Mouse (Mus musculus): Measurements from ENCODE around the gene Krt33b.

Gene Krt33b

DNA sequence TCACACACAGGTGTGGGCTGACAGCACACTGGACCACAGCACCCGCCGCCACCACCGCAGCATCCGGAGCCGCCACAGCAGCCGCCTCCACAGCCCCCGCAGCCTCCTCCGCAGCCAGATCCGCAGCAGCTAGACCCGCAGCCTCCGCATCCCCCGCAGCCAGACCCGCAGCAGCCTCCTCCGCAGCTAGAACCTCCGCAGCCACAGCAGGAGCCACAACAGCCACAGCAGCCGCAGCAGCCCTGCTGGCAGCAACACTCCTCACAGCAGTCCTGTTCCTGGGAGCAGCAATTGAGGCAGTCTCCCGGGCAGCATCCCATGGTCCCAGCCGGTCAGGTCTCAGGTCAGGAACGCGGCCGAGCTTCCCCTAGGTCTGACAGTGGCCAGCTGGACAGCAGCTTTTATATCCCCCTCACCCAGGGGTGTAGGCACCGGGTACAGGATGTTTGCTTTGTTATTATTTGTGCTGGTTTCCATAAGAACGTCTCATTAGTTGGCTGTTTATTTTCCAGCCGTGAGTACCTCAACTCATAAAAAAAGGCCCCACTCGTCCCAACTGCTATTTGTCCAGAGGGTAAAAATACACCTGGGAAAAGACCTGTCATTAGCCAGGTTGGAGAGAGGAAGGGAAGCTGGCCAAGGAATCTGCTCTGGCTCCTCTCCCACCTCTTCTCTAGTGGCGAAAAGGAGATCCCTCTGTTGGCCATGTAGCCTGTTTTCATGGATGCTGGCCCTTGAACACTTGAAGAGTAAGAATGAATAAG lies 35.9 kb downstream of the Krt33b start, which contains the start of gene Krtap17-1:
Gene Krtap17-1 (minus strand): TSS at position 375 of the 764 bp plus-strand sequence.
- no peak for DNase-seq (ENCODE audit: low read depth, low spot score)

DNA sequence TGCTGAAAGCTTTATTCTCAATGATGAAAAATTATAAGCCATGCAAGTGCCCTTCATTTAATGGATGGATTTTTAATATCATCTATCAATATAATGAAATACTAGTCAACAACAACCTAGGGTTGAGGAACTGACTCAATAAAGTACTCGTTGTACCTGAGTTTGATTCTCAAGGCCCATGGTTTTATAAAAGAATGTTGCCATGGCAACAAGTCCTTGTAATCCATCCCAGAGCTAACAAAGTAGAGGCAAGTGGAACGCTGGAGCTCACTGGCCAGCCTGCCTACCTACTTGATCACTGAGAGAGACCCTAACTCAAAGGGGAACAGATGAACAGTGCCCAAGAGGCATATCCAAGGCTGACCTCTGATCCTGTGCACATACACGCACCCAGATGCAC lies 39.1 kb downstream of the Krt33b start:
- no peak for DNase-seq (ENCODE audit: low read depth, low spot score)

DNA sequence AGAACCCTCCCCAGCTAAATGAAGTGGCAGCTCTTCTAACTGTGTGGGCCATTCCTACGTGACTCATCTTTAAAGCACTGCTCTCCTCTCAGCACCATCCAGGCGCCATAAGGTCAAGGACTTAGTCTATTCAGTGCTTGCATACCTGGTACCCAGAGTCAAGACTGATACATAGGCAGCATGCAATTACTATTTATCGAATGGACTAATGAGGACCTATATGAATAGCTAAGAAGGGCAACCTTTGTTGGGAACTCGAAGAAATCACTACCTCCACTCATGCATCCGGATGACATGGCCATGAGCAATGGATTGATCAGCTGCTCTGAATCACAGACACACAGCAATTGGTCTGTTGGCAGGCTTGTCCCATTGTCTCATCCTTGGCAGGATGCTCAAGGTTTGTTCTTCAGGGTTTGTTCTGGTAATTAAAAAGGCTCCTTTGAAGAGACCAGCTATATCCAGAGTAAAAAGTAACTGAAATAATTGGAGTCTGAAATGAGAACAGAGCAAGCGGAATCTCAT lies 39.7 kb downstream of the Krt33b start:
- DNase-seq (ENCODE audit: low read depth, low spot score) = no peak

DNA sequence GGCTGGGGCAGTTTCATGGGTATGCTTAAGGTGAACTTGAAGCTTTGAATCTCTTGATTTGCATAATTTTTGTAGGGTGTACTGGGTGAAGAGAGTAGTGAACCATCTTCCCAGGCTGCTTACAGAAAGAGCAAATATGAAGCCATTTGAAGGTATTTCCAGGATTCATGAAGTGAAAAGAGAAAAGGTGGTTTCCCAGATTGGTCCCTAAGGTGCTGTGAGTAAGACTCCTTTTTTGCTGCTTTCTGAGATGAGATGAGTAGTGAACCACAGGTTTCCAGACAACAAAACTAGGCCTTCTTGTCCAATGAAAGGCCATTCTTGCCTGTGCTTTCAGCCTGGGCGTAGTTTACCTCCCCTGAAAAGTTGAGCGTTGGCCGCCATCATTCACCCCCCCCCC lies 41.1 kb downstream of the Krt33b start:
- no peak for DNase-seq (ENCODE audit: low read depth, low spot score)

DNA sequence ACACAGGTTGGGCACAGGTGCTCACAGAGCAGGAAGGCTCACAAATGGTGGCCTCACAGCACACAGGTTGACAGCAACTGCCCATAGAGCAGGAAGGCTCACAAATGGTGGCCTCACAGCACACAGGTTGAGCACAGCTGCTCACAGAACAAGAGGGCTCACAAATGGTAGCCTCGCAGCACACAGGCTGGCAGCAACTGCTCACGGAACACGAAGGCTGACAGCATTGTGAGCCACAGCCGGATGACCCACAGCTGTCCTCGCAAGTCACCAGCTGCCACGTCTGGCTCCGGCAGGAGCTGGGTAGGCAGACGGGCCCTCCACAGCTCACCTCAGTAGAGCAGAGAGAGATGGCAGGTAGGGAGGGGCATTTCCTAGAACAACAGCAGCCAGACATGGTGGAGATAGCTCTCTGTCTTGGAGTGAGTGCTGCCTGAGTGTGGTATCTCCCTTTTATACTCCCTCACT lies 43.5 kb downstream of the Krt33b start, which contains the start of gene Krtap16-1:
Gene Krtap16-1 (minus strand): TSS at position 418 of the 468 bp plus-strand sequence.
- no peak for DNase-seq (ENCODE audit: low read depth, low spot score)

DNA sequence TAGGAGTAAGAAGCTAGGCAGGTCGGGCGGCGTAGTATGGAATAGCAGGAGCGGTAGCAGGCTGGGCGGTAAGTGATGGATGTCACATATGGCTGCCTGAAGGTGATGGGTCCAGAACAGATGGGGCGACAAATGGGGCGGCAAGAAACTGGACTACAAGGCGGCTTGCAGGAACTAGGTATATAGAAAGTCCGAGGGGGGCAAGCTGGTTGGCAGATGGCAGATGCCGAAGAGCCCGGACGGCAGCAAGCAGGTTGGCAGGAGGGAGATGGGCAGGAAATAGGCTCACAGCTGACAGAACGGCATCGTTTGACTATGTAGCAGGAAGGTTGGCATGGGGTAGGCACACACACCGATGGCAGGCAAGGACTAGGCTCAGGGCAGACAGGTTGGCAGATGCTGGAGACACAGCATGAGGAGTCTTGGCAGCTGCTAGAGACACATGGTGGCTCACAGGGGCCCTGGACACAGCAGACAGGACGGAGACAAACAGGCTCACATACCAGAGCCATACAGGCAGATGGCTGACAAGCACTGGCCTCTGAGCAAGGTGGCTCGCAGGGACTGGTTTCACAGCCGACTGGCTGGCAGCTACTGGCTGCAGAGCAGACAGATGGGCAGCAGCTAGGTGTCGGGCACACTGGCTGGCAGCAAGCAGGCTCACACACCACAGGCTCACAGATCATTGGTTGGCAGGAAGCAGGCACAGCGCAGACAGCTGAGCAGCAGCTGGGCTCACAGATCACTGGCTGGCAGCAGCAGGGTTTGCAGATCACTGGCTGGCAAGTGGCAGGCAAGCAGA lies 44.2 kb downstream of the Krt33b start:
- peak; percentile 49 for DNase-seq (ENCODE audit: low read depth, low spot score)

DNA sequence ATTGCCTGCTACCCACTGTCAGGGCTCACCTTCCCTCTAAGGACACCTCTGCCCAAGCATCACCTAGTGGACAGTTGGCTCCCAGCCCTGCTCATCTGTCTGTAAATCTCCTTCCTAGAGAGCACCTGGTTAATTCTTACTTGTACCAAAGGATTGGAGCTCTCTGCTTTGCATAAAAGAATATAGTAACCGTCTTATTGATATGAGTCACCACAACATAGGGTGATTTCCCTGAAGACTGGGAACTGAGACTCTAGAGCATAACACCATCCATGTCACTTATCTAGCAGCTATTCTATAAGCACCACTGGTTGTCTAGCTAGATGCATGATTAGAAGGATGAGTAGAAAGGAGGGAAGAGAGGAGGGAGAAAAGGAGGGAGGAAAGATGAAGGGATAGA lies 46.2 kb downstream of the Krt33b start:
- DNase-seq (ENCODE audit: low read depth, low spot score) = no peak

DNA sequence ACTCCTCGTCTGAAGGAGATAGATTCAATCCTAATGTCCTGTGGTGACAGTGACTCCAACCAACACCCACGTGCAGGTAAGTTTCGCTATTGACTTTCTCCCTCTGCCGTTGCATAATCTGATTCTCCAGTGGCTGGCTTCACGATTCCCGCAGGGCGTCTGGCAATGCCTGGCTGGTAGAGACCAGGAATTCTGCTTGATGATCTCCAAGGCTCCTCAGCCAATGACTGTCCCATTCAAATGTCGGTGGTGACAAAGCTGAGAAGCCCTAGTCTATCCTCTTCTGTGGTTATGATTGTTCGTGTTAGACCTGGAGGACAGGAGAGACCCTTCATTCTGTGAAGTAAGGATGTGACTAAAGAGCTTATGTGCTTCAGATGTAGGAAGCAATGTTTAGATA lies 46.9 kb downstream of the Krt33b start:
- no peak for DNase-seq (ENCODE audit: low read depth, low spot score)

DNA sequence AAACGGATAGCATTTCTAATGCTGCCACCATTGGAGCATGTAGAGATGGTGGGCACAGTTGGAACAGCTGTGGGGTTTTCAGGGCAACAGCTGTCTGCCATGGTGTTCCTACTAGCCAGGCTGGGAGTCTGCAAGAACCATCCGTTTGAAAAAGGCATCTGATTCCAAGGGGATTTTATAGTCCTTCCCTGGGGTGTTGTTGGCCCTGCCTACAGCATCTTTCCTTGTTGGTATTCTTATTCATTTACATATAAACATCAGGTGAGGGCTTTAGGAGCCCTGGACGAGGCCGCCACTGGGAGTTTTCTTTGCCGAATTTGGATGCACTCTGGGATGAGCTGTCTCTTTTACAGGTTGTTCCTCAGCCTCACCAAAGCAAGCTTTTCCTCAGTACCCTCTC lies 50.7 kb downstream of the Krt33b start, which contains the start of gene Krtap29-1:
Gene Krtap29-1 (minus strand): TSS at position 101 of the 400 bp plus-strand sequence.
- no peak for DNase-seq (ENCODE audit: low read depth, low spot score)
